Comparison of ENCODE assay signal across 8 mouse cellular contexts in genomic region chr9:21803986-21804644, GRCm38 (mm10). TPM values are rescaled to one million over a fixed set of nuclear protein-coding genes. Genes with fewer than 3 reads are reported as not detected.
DNase-seq lines count a peak whose midpoint lies in the region; ATAC-seq lines count a peak whose summit lies in the region.

No protein-coding gene starts in this region.

- H3K27me3 ChIP-seq in hindbrain, embryonic 13.5 days = no peaks in the 10 kb centered on the region

- no peak overlapping the region for H3K27ac ChIP-seq in hindbrain, embryonic 13.5 days

- no peaks in the 10 kb centered on the region for H3K9me3 ChIP-seq in hindbrain, embryonic 13.5 days

- peak; percentile 97 for DNase-seq in Muller cell, postnatal 12 days (ENCODE audit: inconsistent ontology term)
- DNase-seq in cerebellum, postnatal 10 days = peak; percentile 91 to 92
- peak; percentile 64 to 69 for DNase-seq in frontal cortex, postnatal 14 days (ENCODE audit: low spot score in 2 of 2)
- peak; percentile 72 to 79 for DNase-seq in layer of hippocampus, postnatal 36 days
- peak; percentile 90 for DNase-seq in lung, postnatal 36 days
- peak; percentile 91 for DNase-seq in retina, postnatal 1 day
- peak; percentile 91 for DNase-seq in thymus, postnatal 4 days

- H3K9ac ChIP-seq in hindbrain, embryonic 13.5 days = 0 out of 2 replicates have a peak overlapping the region, but pooled peaks have one; percentile 15

- no peaks in the 10 kb centered on the region for H3K4me1 ChIP-seq in hindbrain, embryonic 13.5 days (replicated peaks)

- no peak overlapping the region for H3K4me2 ChIP-seq in hindbrain, embryonic 13.5 days

- peak; percentile 86 for ATAC-seq in hindbrain, embryonic 13.5 days (ENCODE audit: low FRiP score)

- no peak overlapping the region for H3K4me3 ChIP-seq in hindbrain, embryonic 13.5 days

- 54% methylated on average over 12 of the region's 13 CpGs for WGBS in hindbrain, embryonic 13.5 days

- H3K36me3 ChIP-seq in hindbrain, embryonic 13.5 days = no peaks in the 10 kb centered on the region

RNA-seq across cellular contexts. Expression of gene Kank2, which starts 5.6 kb away (rescaled TPM):
- polyA plus RNA-seq in hindbrain, embryonic 13.5 days (2015; fragmentation: Nextera tagmentation; extraction: Ambion mirVana) = 4.7 and 5.0 TPM in 2 replicates
- total RNA-seq in layer of hippocampus, postnatal 36 days (2021) = 1 to 10 TPM; 6.3 to 7.0 TPM

RNA-seq across cellular contexts. Expression of gene Angptl8, which starts 31.2 kb away (rescaled TPM):
- polyA plus RNA-seq in hindbrain, embryonic 13.5 days (2015; fragmentation: Nextera tagmentation; extraction: Ambion mirVana) = 0.39 and 0.53 TPM in 2 replicates
- total RNA-seq in layer of hippocampus, postnatal 36 days (2021) = not detected

RNA-seq across cellular contexts. Expression of gene Spc24, which starts 44.0 kb away (rescaled TPM):
- polyA plus RNA-seq in hindbrain, embryonic 13.5 days (2015; fragmentation: Nextera tagmentation; extraction: Ambion mirVana) = 22.0 and 26.4 TPM in 2 replicates
- total RNA-seq in layer of hippocampus, postnatal 36 days (2021) = 1 to 10 TPM; 1.4 to 2.1 TPM

RNA-seq across cellular contexts. Expression of gene Dock6, which starts 48.3 kb away (rescaled TPM):
- polyA plus RNA-seq in hindbrain, embryonic 13.5 days (2015; fragmentation: Nextera tagmentation; extraction: Ambion mirVana) = 17.2 and 18.2 TPM in 2 replicates
- 10 to 100 TPM; 14.1 to 15.0 TPM for total RNA-seq in layer of hippocampus, postnatal 36 days (2021)
